In genomic region chr11:79176687-79177086, GRCm38 (mm10) we compare ENCODE assay signal across 16 mouse cellular contexts. TPM values are rescaled to one million over a fixed set of nuclear protein-coding genes. Genes with fewer than 3 reads are reported as not detected.
A peak's percentile ranks its signal among the peaks of the same experiment; 100 is the strongest.
DNase-seq lines count a peak whose midpoint lies in the region; TF ChIP-seq lines count a peak whose summit lies in the region.
"Had no signal": no experiment of that assay in that cellular context is flagged by ENCODE, and none has a peak within 500 bp of the region (broad histone marks: within the 10 kb centered on the region; RNA-seq: fewer than 3 reads in every experiment).

No protein-coding gene starts in this region.

- H3K9ac ChIP-seq in ES-Bruce4 (ENCODE audit: low read depth, poor library complexity, severe bottlenecking) = no peak overlapping the region
- H3K9ac ChIP-seq: limb, embryonic 13.5 days; liver, embryonic 15.5 days; midbrain, embryonic 12.5 days had no signal

- H3K4me3 ChIP-seq in ES-Bruce4 (ENCODE audit: low read depth, low read length) = no peak overlapping the region
- H3K4me3 ChIP-seq: embryonic facial prominence, embryonic 10.5 days; limb, embryonic 13.5 days; liver, embryonic 15.5 days; midbrain, embryonic 12.5 days had no signal

- no peaks in the 10 kb centered on the region for H3K4me1 ChIP-seq in ES-Bruce4 (ENCODE audit: control insufficient read depth, insufficient read depth, low read length)
- H3K4me1 ChIP-seq: embryonic facial prominence, embryonic 10.5 days; limb, embryonic 13.5 days; liver, embryonic 15.5 days; midbrain, embryonic 12.5 days had no signal

- no peak overlapping the region for H3K27ac ChIP-seq in ES-Bruce4 (ENCODE audit: insufficient read depth, low read length)
- H3K27ac ChIP-seq: embryonic facial prominence, embryonic 10.5 days; limb, embryonic 13.5 days; liver, embryonic 15.5 days; midbrain, embryonic 12.5 days had no signal

- no peaks in the 10 kb centered on the region for H3K9me3 ChIP-seq in ES-Bruce4 (replicated peaks; ENCODE audit: control insufficient read depth, insufficient read depth, low read length, poor library complexity, severe bottlenecking)
- H3K9me3 ChIP-seq: embryonic facial prominence, embryonic 10.5 days; liver, embryonic 15.5 days; midbrain, embryonic 12.5 days had no signal

- peak; percentile 12 for TF ChIP-seq CTCF in ES-Bruce4 (IDR thresholded peaks at IDR 0.05; ENCODE audit: low read depth, low read length)

- peak; percentile 30 for DNase-seq in kidney, postnatal 10 days
- DNase-seq in kidney, adult 11 months = no peak
- peak; percentile 32 for DNase-seq in 416B (ENCODE audit: low read depth)
- DNase-seq in adrenal gland, postnatal 36 days = peak; percentile 68 to 69
- no peak for DNase-seq in thymus, postnatal 4 days
- no peak for DNase-seq in heart, postnatal 10 days
- DNase-seq: cerebellum, adult 18-20 months; kidney, postnatal 14 days; layer of hippocampus, adult 9-11 months; right cerebral cortex, postnatal 4 days had no signal

- no peak for TF ChIP-seq EP300 in ES-Bruce4 (IDR thresholded peaks at IDR 0.05; ENCODE audit: insufficient read depth, low read depth, low read length)

- intact Hi-C loops in heart, postnatal 10 days (cut with DNase I) = no loop called here

- no peaks in the 10 kb centered on the region for H3K36me3 ChIP-seq in ES-Bruce4 (ENCODE audit: control insufficient read depth, insufficient read depth, low read length, poor library complexity, severe bottlenecking)
- H3K36me3 ChIP-seq: embryonic facial prominence, embryonic 10.5 days; limb, embryonic 13.5 days; liver, embryonic 15.5 days; midbrain, embryonic 12.5 days had no signal

- H3K27me3 ChIP-seq in ES-Bruce4 (ENCODE audit: control insufficient read depth, insufficient read depth, low read length, poor library complexity, severe bottlenecking) = no peaks in the 10 kb centered on the region
- H3K27me3 ChIP-seq: limb, embryonic 13.5 days; liver, embryonic 15.5 days; midbrain, embryonic 12.5 days; Patski had no signal

- no peak for TF ChIP-seq POLR2A in ES-Bruce4 (IDR thresholded peaks at IDR 0.05; ENCODE audit: insufficient read depth, low read length)

RNA-seq across cellular contexts. Expression of gene Ksr1, which starts 30.5 kb away (rescaled TPM):
- 7.7 and 10.1 TPM in 2 replicates for polyA plus RNA-seq in ES-Bruce4 (2011; ENCODE audit: insufficient read depth, insufficient read length, low read depth, missing spikeins)
- 10 to 100 TPM in 1 of 2 experiments, 1 to 10 TPM in 1; 9.1 to 10.0 TPM for total RNA-seq in adrenal gland, postnatal 36 days (2021)
- 10 to 100 TPM; 10.4 to 11.9 TPM for total RNA-seq in heart, postnatal 10 days (2021)

Comparison
In these comparisons a context has a peak if more than half of its experiments do, and no peak if none do; other contexts are left out.
1. DNase-seq: peak in kidney, postnatal 10 days (single experiment), 416B (single experiment) and adrenal gland, postnatal 36 days (2 of 2); none in kidney, adult 11 months (single experiment), thymus, postnatal 4 days (single experiment) and heart, postnatal 10 days (0 of 2).